Mouse (Mus musculus) C2C12 (cell line): ENCODE data around the gene Colca2.

Source experiments
- CTCF ChIP-seq: IDR thresholded peaks from one replicate; pipeline ENCODE4 v1.5.1; 2011; ENCODE audit not compliant: control insufficient read depth, insufficient read depth, insufficient read length
- FOSL1 ChIP-seq: IDR thresholded peaks from one replicate; pipeline ENCODE4 v1.8.0; 2011; ENCODE audit warnings: mild to moderate bottlenecking, low read length; ENCODE audit not compliant: poor library complexity, insufficient read depth, severe bottlenecking
- MAX ChIP-seq: IDR thresholded peaks from one replicate; pipeline ENCODE4 v1.6.1; 2011; ENCODE audit warnings: mild to moderate bottlenecking, control low read depth
- MYOG ChIP-seq: IDR thresholded peaks from one replicate; pipeline ENCODE4 v1.6.1; 2011; ENCODE audit not compliant: control insufficient read depth, insufficient read length; ENCODE audit errors: extremely low read depth
- USF1 ChIP-seq: IDR thresholded peaks from one replicate; pipeline ENCODE4 v1.6.1; 2011; ENCODE audit warnings: low read depth, mild to moderate bottlenecking, control low read depth, moderate library complexity

DNA sequence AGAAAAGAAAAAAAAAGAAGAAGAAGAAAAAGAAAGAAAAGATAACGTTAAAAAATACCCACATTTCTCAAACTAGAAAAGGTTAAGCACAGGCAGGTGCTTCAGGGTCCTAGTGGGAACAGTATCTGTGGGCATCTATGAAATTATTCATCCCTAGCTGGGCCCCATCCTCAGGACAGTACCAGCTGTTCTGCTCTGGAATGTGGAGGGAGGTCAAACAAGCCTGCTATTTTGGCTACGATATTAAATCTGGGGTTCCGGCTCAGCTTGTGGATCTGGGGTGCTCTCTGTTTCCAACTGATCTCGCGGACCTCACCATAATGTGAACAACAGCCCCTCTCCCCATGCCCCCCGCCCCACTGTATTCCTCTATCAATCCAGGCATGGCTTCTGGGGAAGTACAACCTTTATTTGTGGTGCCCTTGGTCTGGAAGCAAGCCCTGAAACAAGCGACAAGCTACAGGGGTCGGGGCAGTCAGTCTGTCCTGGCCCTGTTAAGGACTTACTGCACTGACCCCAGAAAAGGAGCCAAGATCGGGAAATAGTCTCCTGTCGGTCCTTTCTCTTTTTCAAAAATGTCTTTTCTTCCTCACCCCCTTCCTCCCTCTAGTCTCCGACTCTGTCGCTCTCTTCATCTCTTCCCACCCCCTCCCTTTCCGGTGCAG is 403 bp downstream of the Colca2 start:
- TF ChIP-seq CTCF (no peak), FOSL1 (no peak), USF1 (no peak), MAX (no peak), MYOG (no peak)
